Mouse (Mus musculus) G1E (cell line): ENCODE data around the gene Rmnd5a. TPM values are rescaled to one million over a fixed set of nuclear protein-coding genes. Genes with fewer than 3 reads are reported as not detected.

Source experiments
- ATAC-seq: 2 replicates; pipeline ENCODE4 v1.8.0; 2016; ENCODE audit warnings: mild to moderate bottlenecking; ENCODE audit not compliant: insufficient number of reproducible peaks, poor library complexity, low FRiP score, severe bottlenecking; ENCODE audit errors: extremely low read depth
- DNase-seq: peaks from one replicate; pipeline ENCODE4 v3.0.0; 2012; ENCODE audit warnings: low spot score
- H3K27me3 ChIP-seq: 2 replicates; pipeline ENCODE4 v1.6.1; 2012; ENCODE audit warnings: mild to moderate bottlenecking, low read length, inconsistent platforms; ENCODE audit not compliant: insufficient read depth
- H3K36me3 ChIP-seq: replicated peaks from 2 replicates; pipeline ENCODE3; 2012; ENCODE audit warnings: mild to moderate bottlenecking, inconsistent platforms
- H3K4me1 ChIP-seq: 2 replicates; pipeline ENCODE4 v1.6.1; 2012; ENCODE audit warnings: low read depth, low read length, inconsistent platforms, mixed read lengths; ENCODE audit not compliant: insufficient read depth
- H3K4me3 ChIP-seq: 2 replicates; pipeline ENCODE4 v1.5.1; 2012; ENCODE audit warnings: low read depth, mild to moderate bottlenecking, inconsistent platforms, low read length, moderate library complexity, mixed read lengths
- H3K9me3 ChIP-seq: replicated peaks from 2 replicates; pipeline ENCODE4 v1.6.1; 2012; ENCODE audit warnings: inconsistent platforms
- CTCF ChIP-seq: IDR thresholded peaks from 2 replicates; pipeline ENCODE4 v1.5.1; 2012; ENCODE audit warnings: low read depth, low read length, inconsistent platforms, mixed read lengths
- GATA1 ChIP-seq: IDR thresholded peaks from 2 replicates; pipeline ENCODE4 v1.6.1; 2012; ENCODE audit warnings: borderline replicate concordance, low read length, inconsistent platforms, mixed read lengths
- GATA2 ChIP-seq: IDR thresholded peaks from 2 replicates; pipeline ENCODE4 v1.6.1; 2012; ENCODE audit warnings: low read depth, low read length, inconsistent platforms, borderline replicate concordance
- POLR2AphosphoS5 ChIP-seq: IDR thresholded peaks from 2 replicates; pipeline ENCODE4 v1.6.1; 2012; ENCODE audit warnings: low read depth, low read length, inconsistent platforms; ENCODE audit not compliant: insufficient replicate concordance
- TAL1 ChIP-seq: conservative IDR thresholded peaks from 2 replicates; pipeline ENCODE4 v1.6.1; 2012; ENCODE audit warnings: low read depth, low read length, inconsistent platforms, mixed read lengths
- polyA plus RNA-seq: library from polyadenylated mRNA; stranded (reverse); fragments of >175 nt; gene quantifications from 2 replicates; pipeline ENCODE4 v1.2.3, GENCODE M21; 2012
- total RNA-seq, 2 experiments: library from RNA; stranded (forward) in 1 of 2; stranded (reverse) in 1 of 2; fragments of 200-1000 nt in 1 of 2; fragments of >200 nt in 1 of 2; fragmentation: Nextera tagmentation in 1 of 2; gene quantifications; 2 replicates each; pipeline ENCODE4 v1.2.3; 2014 to 2017

Gene Rmnd5a
- total and polyA plus RNA-seq, 3 experiments: 7.4 to 89.4 (median 65.9) TPM

DNA sequence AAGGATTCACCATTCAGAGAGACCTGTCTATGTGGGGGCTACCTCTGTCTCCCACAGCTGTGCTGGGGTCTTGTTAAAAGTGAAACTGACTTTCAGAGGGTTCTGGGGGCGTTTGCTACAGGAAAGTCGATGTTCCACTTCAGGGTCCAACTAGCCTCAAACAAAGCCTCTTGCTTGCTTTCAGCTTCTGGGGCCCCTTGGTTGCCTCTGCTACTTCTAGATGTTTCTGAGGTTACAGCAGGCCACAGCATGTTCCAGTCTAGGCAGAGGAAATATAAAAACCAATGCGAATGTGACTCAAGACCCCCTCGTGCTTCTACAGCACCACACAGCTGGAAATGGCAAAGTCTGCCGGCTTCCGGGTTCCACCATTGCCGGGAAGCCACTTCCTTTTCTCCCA lies 82.9 kb downstream of the Rmnd5a start:
- Histone ChIP-seq H3K36me3 (no peaks in the 10 kb centered on the region), H3K9me3 (no peaks in the 10 kb centered on the region), H3K4me1 (no peaks in the 10 kb centered on the region), H3K27me3 (peaks cover 30% of the 10 kb centered on the region), H3K4me3 (no peak overlapping the region)
- no peak for TF ChIP-seq GATA1
- no peak for TF ChIP-seq POLR2AphosphoS5
- no peak for TF ChIP-seq TAL1
- no peak for TF ChIP-seq GATA2
- no peak for TF ChIP-seq CTCF
- DNase-seq (no peak), ATAC-seq (no peak)

DNA sequence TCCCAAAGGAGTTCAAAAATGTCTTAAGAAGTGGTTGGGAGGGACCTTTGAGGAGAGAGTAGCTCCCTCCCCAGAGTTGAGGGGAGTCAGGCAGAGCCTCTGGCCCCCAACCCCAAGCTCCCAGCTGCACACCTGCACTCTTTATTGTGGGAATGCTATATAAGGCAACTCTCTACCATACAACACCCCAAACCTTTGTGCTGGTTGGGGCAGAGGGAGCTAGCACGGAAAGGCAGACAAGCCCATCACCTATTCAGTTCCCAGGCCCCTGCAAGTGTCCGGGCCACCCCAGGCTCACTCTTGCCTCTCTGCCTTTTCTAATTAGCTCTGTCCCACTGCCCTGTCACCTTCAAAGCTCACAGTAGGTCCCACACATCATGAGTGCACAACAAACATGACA lies 86.7 kb downstream of the Rmnd5a start:
- Histone ChIP-seq H3K36me3 (no peaks in the 10 kb centered on the region), H3K4me1 (no peaks in the 10 kb centered on the region), H3K4me3 (no peak overlapping the region), H3K9me3 (no peaks in the 10 kb centered on the region), H3K27me3 (peaks cover 19% of the 10 kb centered on the region)
- no peak for TF ChIP-seq GATA1
- no peak for TF ChIP-seq POLR2AphosphoS5
- no peak for TF ChIP-seq GATA2
- no peak for TF ChIP-seq CTCF
- TF ChIP-seq TAL1: no peak
- ATAC-seq (no peak), DNase-seq (no peak)

DNA sequence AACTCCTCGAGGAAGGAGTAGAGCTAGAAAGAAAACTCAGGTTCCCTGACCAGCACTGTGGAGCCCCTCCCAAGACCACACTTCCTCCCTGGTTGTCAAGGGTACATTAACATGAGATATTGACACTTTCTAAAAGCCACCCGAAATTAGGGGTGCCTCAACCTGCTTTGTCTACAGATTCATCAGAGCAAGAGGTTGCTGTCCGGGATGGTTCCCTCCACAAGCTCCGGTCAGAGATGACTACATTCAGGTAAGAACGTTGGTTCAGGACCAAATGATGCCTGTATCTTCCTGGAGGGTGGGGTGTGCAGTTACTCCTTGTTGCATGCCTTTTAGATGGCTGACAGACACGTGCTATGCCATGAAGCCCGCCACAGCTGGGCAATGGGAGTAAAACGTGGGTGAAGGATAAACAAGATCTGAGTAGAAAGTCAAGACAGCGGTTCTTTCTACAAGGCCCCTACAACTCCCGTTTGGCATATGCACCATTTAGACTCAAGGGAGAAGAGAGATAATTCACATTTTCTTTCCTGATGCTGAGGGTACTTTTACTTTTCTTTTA lies 87.5 kb downstream of the Rmnd5a start:
- H3K4me3 ChIP-seq: no peak overlapping the region
- no peaks in the 10 kb centered on the region for H3K36me3 ChIP-seq
- DNase-seq: no peak
- ATAC-seq: no peak
- TF ChIP-seq GATA2: no peak
- no peak for TF ChIP-seq TAL1
- TF ChIP-seq CTCF: no peak
- no peak for TF ChIP-seq POLR2AphosphoS5
- no peak for TF ChIP-seq GATA1
- H3K9me3 ChIP-seq: peaks cover 2% of the 10 kb centered on the region; the same call in 1 of the 2 replicates
- no peaks in the 10 kb centered on the region for H3K4me1 ChIP-seq
- H3K27me3 ChIP-seq: peaks cover 16% of the 10 kb centered on the region

DNA sequence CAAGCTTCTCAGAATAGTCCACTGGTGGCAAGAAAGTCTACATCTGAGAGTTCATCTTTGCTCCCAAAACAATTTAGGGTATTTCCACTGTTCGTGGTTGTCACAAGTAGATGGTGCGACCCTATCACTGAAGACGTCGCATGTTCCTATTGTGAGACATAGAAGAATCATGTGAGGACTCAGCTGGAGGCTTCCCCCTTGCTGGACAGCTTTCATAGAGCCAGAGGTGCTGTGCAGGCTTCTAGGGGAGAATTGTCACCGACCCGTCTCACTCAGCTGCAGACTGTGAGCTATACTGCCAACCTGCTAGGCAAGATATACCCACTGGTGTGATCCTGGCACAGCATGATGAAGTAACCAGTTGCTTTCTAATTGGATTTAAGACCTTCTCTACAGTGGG lies 88.2 kb downstream of the Rmnd5a start:
- Histone ChIP-seq H3K9me3 (peaks cover 5% of the 10 kb centered on the region; the same call in 1 of the 2 replicates), H3K27me3 (peaks cover 16% of the 10 kb centered on the region), H3K4me1 (no peaks in the 10 kb centered on the region), H3K36me3 (no peaks in the 10 kb centered on the region), H3K4me3 (no peak overlapping the region)
- DNase-seq: no peak
- no peak for ATAC-seq
- no peak for TF ChIP-seq TAL1
- TF ChIP-seq CTCF: no peak
- no peak for TF ChIP-seq POLR2AphosphoS5
- no peak for TF ChIP-seq GATA1
- no peak for TF ChIP-seq GATA2

DNA sequence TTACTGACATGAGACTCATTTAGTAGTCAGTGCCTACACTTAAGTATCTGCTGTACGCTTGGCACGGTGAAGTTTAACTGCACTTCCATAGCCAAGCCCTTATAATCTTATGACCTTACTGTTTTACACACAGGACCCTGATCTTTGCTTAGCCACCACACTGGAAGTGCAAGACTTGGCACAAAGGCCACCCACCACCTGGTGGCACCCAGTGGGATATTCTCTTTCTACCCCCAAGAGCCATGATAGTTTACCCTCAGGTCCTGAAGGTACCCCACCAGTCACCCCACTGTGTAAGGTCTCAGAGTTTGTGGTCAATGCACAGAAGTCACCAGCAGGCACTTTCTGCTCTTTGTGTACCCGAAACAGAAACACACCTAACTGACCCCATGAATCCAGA lies 89.2 kb downstream of the Rmnd5a start:
- ATAC-seq: no peak
- Histone ChIP-seq H3K36me3 (no peaks in the 10 kb centered on the region), H3K4me1 (no peaks in the 10 kb centered on the region), H3K9me3 (peaks cover 5% of the 10 kb centered on the region; the same call in 1 of the 2 replicates), H3K27me3 (peaks cover 16% of the 10 kb centered on the region), H3K4me3 (no peak overlapping the region)
- TF ChIP-seq GATA1 (no peak), CTCF (no peak), GATA2 (no peak), POLR2AphosphoS5 (no peak), TAL1 (no peak)
- no peak for DNase-seq

DNA sequence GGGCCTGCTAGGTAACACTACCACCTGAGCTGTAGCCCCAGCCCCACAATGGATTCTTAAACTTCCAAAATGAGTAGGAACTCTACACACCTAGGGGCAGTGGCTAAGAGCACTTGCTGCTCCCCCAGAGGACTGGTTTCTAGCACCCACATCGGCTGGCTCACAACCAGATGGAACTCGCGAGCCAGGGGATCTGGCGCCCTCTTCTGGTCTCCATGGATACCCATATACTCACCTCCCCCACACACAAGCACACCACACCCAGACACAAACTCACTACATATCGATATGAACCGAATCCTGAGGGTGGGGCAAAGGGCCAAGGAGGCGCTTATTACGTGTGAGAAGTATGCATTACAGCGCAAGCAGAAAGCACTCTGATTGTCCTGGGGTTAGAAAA lies 92.4 kb downstream of the Rmnd5a start:
- Histone ChIP-seq H3K4me1 (no peaks in the 10 kb centered on the region), H3K27me3 (peaks cover 6% of the 10 kb centered on the region; the same call in 1 of the 2 replicates), H3K9me3 (peaks cover 5% of the 10 kb centered on the region; the same call in 1 of the 2 replicates), H3K36me3 (no peaks in the 10 kb centered on the region), H3K4me3 (no peak overlapping the region)
- DNase-seq: no peak
- ATAC-seq: no peak
- TF ChIP-seq GATA2 (no peak), POLR2AphosphoS5 (no peak), TAL1 (no peak), CTCF (no peak), GATA1 (no peak)

DNA sequence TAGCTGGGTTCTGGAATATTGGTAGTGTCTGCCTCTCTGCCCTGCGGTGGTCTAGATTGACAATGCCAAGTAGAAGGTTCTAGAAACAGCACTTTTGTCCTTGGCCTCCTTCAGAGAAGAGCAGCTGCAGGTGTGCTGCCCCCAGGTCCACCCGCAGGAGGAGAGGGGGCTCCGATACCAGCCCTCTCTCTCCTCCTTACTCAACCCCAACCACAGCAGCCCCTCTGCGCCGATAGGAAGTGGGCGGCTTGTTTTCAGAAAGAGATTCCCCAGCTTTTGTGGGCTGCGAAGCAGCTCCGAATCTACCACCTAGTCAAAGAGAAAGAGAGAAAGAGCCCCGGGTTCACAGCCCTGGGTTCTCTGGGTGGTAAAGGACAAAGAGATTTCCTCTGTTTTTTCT lies 99.3 kb downstream of the Rmnd5a start:
- ATAC-seq (no peak), DNase-seq (no peak)
- Histone ChIP-seq H3K4me3 (no peak overlapping the region), H3K9me3 (no peaks in the 10 kb centered on the region), H3K4me1 (no peaks in the 10 kb centered on the region), H3K36me3 (no peaks in the 10 kb centered on the region), H3K27me3 (peaks cover 14% of the 10 kb centered on the region)
- TF ChIP-seq TAL1: no peak
- no peak for TF ChIP-seq GATA2
- no peak for TF ChIP-seq POLR2AphosphoS5
- TF ChIP-seq CTCF: no peak
- no peak for TF ChIP-seq GATA1
